Mouse (Mus musculus) left cerebral cortex, adult 2 months (tissue): ENCODE results near the gene Catsper4. TPM values are rescaled to one million over a fixed set of nuclear protein-coding genes. Genes with fewer than 3 reads are reported as not detected.
"Not testable (repeated sequence)": the region's sequence is repeated elsewhere in the genome, so short reads cannot be mapped to it uniquely, and the experiment has no call there.

ENCODE experiments used
- DNase-seq, 2 experiments: peaks; one replicate each; pipeline ENCODE4 v3.0.0; 2021 to 2022; ENCODE audit warnings: low spot score in 2 of 2, mixed read lengths in 1 of 2; ENCODE audit errors: extremely low spot score in 1 of 2
- H3K27ac ChIP-seq: fragments of 200-600 bp; 2 replicates; pipeline ENCODE4 v1.8.1; 2022
- H3K4me3 ChIP-seq: fragments of 200-600 bp; 2 replicates; pipeline ENCODE4 v1.8.1; 2022
- CTCF ChIP-seq: fragments of 200-600 bp; IDR thresholded peaks from 2 replicates; pipeline ENCODE4 v1.8.1; 2022; ENCODE audit warnings: antibody characterized with exemption, mild to moderate bottlenecking, moderate library complexity
- intact Hi-C: fragments of 180-260 bp; cut with DNase I; formaldehyde crosslinking; loops from one replicate; pipeline ENCODE4 v1.15.1; 2025
- long read RNA-seq, 2 experiments: library from polyadenylated mRNA; stranded (forward); transcript quantifications; one replicate each; pipeline ENCODE4 v2.0.0; 2021; ENCODE audit warnings: borderline mapping rate in 2 of 2
- total RNA-seq, 2 experiments: library from RNA; stranded (reverse); gene quantifications; 2 replicates each; pipeline ENCODE4 v1.2.3; 2021

Catsper4 gene
- total RNA-seq = not detected
- long read RNA-seq, experiment 1 = 0 reads
- long read RNA-seq, experiment 2 = 0 reads

DNA sequence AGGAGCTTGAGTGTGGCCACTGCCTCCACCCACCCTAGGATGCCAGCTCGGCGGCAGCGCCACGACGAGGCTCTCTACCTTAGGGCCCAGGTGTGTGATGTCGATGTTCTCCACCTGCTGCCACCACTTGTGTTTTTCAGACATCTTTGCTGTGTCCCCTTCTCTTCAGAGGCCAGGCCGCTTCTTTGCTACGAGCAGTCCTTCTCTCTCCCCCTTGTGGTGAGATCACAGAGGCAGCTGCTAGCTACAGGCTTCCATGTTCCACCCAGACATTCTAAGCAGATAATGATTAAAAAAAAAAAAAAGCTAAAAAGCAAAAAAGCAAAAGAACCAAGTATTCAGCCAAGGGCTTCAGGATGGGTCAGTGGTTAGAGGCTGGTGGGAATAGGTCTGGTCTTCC, at the start of gene Catsper4:
TSS of gene Catsper4 (minus strand) at position 190 of the 400 bp plus-strand sequence.
- intact Hi-C loops = no loop called here
- Histone ChIP-seq H3K4me3 (no peak within 1 kb of the TSS), H3K27ac (no peak within 1 kb of the TSS)
- DNase-seq = no peak
- TF ChIP-seq CTCF = peak; percentile 36

- TF ChIP-seq CTCF = no peak
- no peak overlapping the region for H3K27ac ChIP-seq
- intact Hi-C loops = no loop called here
- no peak for DNase-seq
- H3K4me3 ChIP-seq = no peak overlapping the region
Measured at GRCm38 (mm10) chr4:134273417-134274345, 46.5 kb upstream of the Catsper4 start.

DNA sequence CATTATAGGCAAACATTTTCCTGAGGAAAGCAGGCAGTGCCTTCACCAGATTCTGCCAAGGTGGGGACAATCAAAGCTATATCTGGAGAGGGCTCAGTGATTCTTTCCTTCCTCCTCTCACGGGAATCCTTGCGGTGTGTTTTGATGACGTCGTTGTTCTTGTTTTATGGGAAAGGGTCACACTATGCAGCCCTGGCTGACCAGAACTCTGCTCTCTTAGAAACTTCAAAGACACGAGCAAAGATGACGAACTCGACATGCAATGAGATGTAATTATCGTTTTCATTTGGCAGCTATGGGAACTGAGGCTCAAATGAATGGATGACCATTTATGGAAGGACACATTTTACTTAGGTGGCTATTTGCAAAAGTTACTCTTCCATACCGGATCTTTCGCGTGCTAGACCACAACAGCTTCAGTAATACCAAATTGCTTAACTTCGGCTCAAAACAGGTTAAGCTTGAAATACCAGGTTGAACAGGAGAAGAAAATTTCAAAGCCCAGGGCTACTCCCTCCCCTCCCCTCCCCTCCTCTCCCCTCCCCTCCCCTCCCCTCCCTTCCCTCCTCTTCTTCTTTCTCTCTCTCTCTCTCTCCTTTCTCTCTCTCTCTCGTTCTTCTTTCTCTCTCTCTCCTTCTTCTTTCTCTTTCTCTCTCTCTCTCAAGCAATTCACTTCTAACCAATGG, 45.7 kb upstream of the Catsper4 start:
- H3K27ac ChIP-seq = no peak overlapping the region
- no peak overlapping the region for H3K4me3 ChIP-seq
- no peak for TF ChIP-seq CTCF
- intact Hi-C loops = no loop called here
- no peak for DNase-seq

GRCm38 (mm10) chr4:134271979-134272378, 44.8 kb upstream of the Catsper4 start:
- Histone ChIP-seq H3K4me3 (no peak overlapping the region), H3K27ac (no peak overlapping the region)
- intact Hi-C loops = no loop called here
- DNase-seq = no peak
- TF ChIP-seq CTCF = no peak

GRCm38 (mm10) chr4:134269622-134270021, 42.4 kb upstream of the Catsper4 start:
- H3K27ac ChIP-seq, DNase-seq, intact Hi-C loops, H3K4me3 ChIP-seq: not testable (repeated sequence)
- TF ChIP-seq CTCF = peak; percentile 54

GRCm38 (mm10) chr4:134268102-134268655, 41.0 kb upstream of the Catsper4 start:
- no peak overlapping the region for H3K27ac ChIP-seq
- no peak overlapping the region for H3K4me3 ChIP-seq
- DNase-seq = no peak
- peak; percentile 18 for TF ChIP-seq CTCF
- intact Hi-C loops = no loop called here

DNA sequence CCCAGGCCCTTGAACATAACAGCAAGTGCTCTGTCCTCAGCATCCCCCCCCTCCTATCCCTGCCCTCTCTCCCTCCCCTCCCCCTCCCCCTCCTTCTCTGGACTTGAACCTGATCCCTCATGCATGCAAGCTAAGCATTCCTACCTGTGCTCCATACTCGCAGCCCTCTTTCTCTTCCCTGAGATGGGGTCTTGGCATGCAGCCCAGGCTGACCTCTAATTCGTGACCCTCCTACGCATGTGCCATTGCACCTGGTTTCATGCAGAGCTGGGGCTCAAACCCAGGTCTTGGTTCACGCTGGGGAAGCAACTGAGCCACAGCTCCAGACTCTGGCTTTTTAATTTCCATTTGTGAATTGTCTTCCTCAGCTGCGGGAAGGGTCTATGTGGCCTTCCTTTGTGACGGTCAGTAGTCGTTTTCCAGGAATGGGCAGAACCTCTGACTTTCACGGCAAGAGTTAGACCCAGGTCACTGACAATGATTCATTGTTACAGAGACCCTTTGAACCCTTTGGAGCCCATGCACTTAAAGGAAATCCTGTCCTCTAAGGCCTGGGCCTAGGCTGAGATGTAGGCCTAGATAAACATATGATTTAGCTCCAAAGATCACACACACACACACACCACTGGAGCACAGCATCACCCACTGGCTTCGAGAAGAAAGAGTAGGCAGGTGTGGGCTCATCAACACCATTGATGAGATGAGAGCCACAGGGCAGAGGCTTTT, 38.8 kb upstream of the Catsper4 start:
- H3K27ac ChIP-seq = no peak overlapping the region
- TF ChIP-seq CTCF = no peak; the same call in 1 of the 2 replicates
- no peak for DNase-seq
- intact Hi-C loops = no loop called here
- H3K4me3 ChIP-seq = no peak overlapping the region

DNA sequence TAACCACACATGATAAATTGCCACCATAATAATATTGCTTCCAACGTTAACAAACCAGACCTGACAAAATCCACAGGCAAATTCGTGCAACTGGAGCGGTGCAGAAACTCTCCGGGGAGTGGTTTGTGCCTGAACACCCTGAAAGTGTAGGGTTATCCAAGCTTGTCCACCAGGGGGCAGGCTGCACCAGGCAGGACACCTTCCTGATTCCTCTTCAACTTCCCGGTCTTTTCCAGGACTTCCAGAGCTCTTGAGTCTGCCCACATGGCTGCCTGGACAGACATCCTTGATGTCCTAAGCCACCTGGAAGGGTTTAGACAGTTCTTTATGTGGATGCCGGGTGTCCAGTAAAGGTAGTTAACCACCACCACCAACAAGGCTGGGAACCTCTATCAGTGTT, 36.0 kb upstream of the Catsper4 start:
- intact Hi-C loops = no loop called here
- TF ChIP-seq CTCF = peak; percentile 80
- DNase-seq = no peak
- H3K27ac ChIP-seq = no peak overlapping the region
- H3K4me3 ChIP-seq = no peak overlapping the region

- Histone ChIP-seq H3K27ac (no peak overlapping the region), H3K4me3 (no peak overlapping the region)
- intact Hi-C loops = loop anchor here (10.0 kb wide), 1 partner anchor 226 kb away; no protein-coding TSS in a partner anchor
- no peak for TF ChIP-seq CTCF
- no peak for DNase-seq
Measured at GRCm38 (mm10) chr4:134258354-134258753, 31.2 kb upstream of the Catsper4 start.

- no peak overlapping the region for H3K27ac ChIP-seq
- H3K4me3 ChIP-seq = no peak overlapping the region
- no peak for DNase-seq
- intact Hi-C loops = loop anchor here (10.0 kb wide), 1 partner anchor 227 kb away; no protein-coding TSS in a partner anchor
- no peak for TF ChIP-seq CTCF
Measured at GRCm38 (mm10) chr4:134257198-134258009, 30.2 kb upstream of the Catsper4 start.
